Mouse (Mus musculus): ENCODE results near the gene Cd68. TPM values are rescaled to one million over a fixed set of nuclear protein-coding genes. Genes with fewer than 3 reads are reported as not detected.

Gene Cd68
- polyA plus RNA-seq, 1 experiment from 2014 or later: 5.5 TPM

GRCm38 (mm10) chr11:69657462-69657881 lies 8.5 kb downstream of the Cd68 start:
- Histone ChIP-seq H3K4me1 (peaks cover 55% of the 10 kb centered on the region), H3K4me3 (peak overlapping the region; percentile 3; the same call in 1 of the 2 replicates)

GRCm38 (mm10) chr11:69656617-69657461 lies 9.1 kb downstream of the Cd68 start:
- Histone ChIP-seq H3K36me3 (replicated peaks) (peaks cover 84% of the 10 kb centered on the region), H3K9me3 (no peaks in the 10 kb centered on the region), H3K4me1 (peaks cover 53% of the 10 kb centered on the region), H3K4me3 (0 out of 2 replicates have a peak overlapping the region, but pooled peaks have one; percentile 3), H3K27ac (peak overlapping the region; percentile 15; the same call in 1 of the 2 replicates), H3K27me3 (ENCODE audit: poor library complexity, severe bottlenecking) (no peaks in the 10 kb centered on the region)
- peak; percentile 65 for DNase-seq (ENCODE audit: extremely low spot score, low spot score)
- WGBS: 85% methylated on average over 10 of the region's 10 CpGs

More at GRCm38 (mm10) chr11:69657462-69657881, 8.5 kb downstream of the Cd68 start:
- Histone ChIP-seq H3K27me3 (ENCODE audit: poor library complexity, severe bottlenecking) (no peaks in the 10 kb centered on the region), H3K9me3 (no peaks in the 10 kb centered on the region), H3K27ac (no peak overlapping the region), H3K36me3 (replicated peaks) (peaks cover 77% of the 10 kb centered on the region)
- no peak for DNase-seq (ENCODE audit: extremely low spot score, low spot score)
- WGBS: 87% methylated on average over 15 of the region's 15 CpGs

- DNase-seq (ENCODE audit: extremely low spot score, low spot score): no peak
- H3K27ac ChIP-seq: no peak overlapping the region
- H3K36me3 ChIP-seq (replicated peaks): peaks cover 91% of the 10 kb centered on the region
- H3K4me3 ChIP-seq: peak overlapping the region; percentile 29
- H3K4me1 ChIP-seq: peaks cover 45% of the 10 kb centered on the region
- H3K9me3 ChIP-seq: no peaks in the 10 kb centered on the region
- WGBS: 87% methylated on average over 5 of the region's 5 CpGs
- no peaks in the 10 kb centered on the region for H3K27me3 ChIP-seq (ENCODE audit: poor library complexity, severe bottlenecking)
Measured at GRCm38 (mm10) chr11:69656065-69656455, 9.9 kb downstream of the Cd68 start.

- WGBS: 26% methylated on average over 34 of the region's 34 CpGs
- Histone ChIP-seq H3K27ac (peak within 1 kb of the TSS; percentile 56; the same call in 1 of the 2 replicates), H3K4me1 (peaks cover 42% of the 10 kb centered on the region), H3K36me3 (replicated peaks) (peaks cover 97% of the 10 kb centered on the region), H3K9me3 (no peaks in the 10 kb centered on the region), H3K4me3 (peak within 1 kb of the TSS; percentile 29), H3K27me3 (ENCODE audit: poor library complexity, severe bottlenecking) (no peaks in the 10 kb centered on the region)
- peak; percentile 77 for DNase-seq (ENCODE audit: extremely low spot score, low spot score)
Measured at GRCm38 (mm10) chr11:69655264-69656064, 10.5 kb downstream of the Cd68 start, which contains the start of gene Sox15. TSS of gene Sox15 (plus strand) at chr11:69655314.

- H3K27me3 ChIP-seq (ENCODE audit: poor library complexity, severe bottlenecking): no peaks in the 10 kb centered on the region
- peaks cover 42% of the 10 kb centered on the region for H3K4me1 ChIP-seq
- H3K4me3 ChIP-seq: peak overlapping the region; percentile 29
- no peak for DNase-seq (ENCODE audit: extremely low spot score, low spot score)
- WGBS: 50% methylated on average over 9 of the region's 9 CpGs
- 0 out of 2 replicates have a peak overlapping the region, but pooled peaks have one; percentile 56 for H3K27ac ChIP-seq
- no peaks in the 10 kb centered on the region for H3K9me3 ChIP-seq
- H3K36me3 ChIP-seq (replicated peaks): peaks cover 97% of the 10 kb centered on the region
Measured at GRCm38 (mm10) chr11:69654760-69655159, 11.2 kb downstream of the Cd68 start.

- H3K9me3 ChIP-seq: no peaks in the 10 kb centered on the region
- DNase-seq (ENCODE audit: extremely low spot score, low spot score): no peak
- no peaks in the 10 kb centered on the region for H3K27me3 ChIP-seq (ENCODE audit: poor library complexity, severe bottlenecking)
- peaks cover 39% of the 10 kb centered on the region for H3K4me1 ChIP-seq
- peaks cover 97% of the 10 kb centered on the region for H3K36me3 ChIP-seq (replicated peaks)
- 74% methylated on average over 5 of the region's 5 CpGs for WGBS
- 0 out of 2 replicates have a peak overlapping the region, but pooled peaks have one; percentile 3 for H3K27ac ChIP-seq
- no peak overlapping the region for H3K4me3 ChIP-seq
Measured at GRCm38 (mm10) chr11:69653399-69653798, 12.6 kb downstream of the Cd68 start.

GRCm38 (mm10) chr11:69645860-69646259 lies 20.1 kb downstream of the Cd68 start:
- Histone ChIP-seq H3K27ac (no peak overlapping the region), H3K9me3 (no peaks in the 10 kb centered on the region), H3K4me3 (no peak overlapping the region), H3K36me3 (replicated peaks) (peaks cover 99% of the 10 kb centered on the region), H3K27me3 (ENCODE audit: poor library complexity, severe bottlenecking) (no peaks in the 10 kb centered on the region), H3K4me1 (no peaks in the 10 kb centered on the region)
- WGBS: 94% methylated on average over 5 of the region's 5 CpGs
- DNase-seq (ENCODE audit: extremely low spot score, low spot score): no peak

- 91% methylated on average over 3 of the region's 3 CpGs for WGBS
- H3K36me3 ChIP-seq (replicated peaks): peaks cover 51% of the 10 kb centered on the region
Measured at GRCm38 (mm10) chr11:69635471-69635870, 30.5 kb downstream of the Cd68 start.

GRCm38 (mm10) chr11:69633128-69633866 lies 32.7 kb downstream of the Cd68 start:
- Histone ChIP-seq H3K27me3 (ENCODE audit: poor library complexity, severe bottlenecking) (no peaks in the 10 kb centered on the region), H3K4me3 (peak overlapping the region; percentile 99), H3K4me1 (peaks cover 33% of the 10 kb centered on the region), H3K27ac (peak overlapping the region; percentile 99), H3K36me3 (replicated peaks) (peaks cover 30% of the 10 kb centered on the region), H3K9me3 (no peaks in the 10 kb centered on the region)
- no peak for DNase-seq (ENCODE audit: extremely low spot score, low spot score)
- under 1% methylated on average over 49 of the region's 50 CpGs for WGBS

More at GRCm38 (mm10) chr11:69635471-69635870, 30.5 kb downstream of the Cd68 start:
- H3K4me1 ChIP-seq: peaks cover 33% of the 10 kb centered on the region
- no peaks in the 10 kb centered on the region for H3K9me3 ChIP-seq
- H3K27ac ChIP-seq: no peak overlapping the region
- H3K4me3 ChIP-seq: peak overlapping the region; percentile 18; the same call in 1 of the 2 replicates
- H3K27me3 ChIP-seq (ENCODE audit: poor library complexity, severe bottlenecking): no peaks in the 10 kb centered on the region
- DNase-seq (ENCODE audit: extremely low spot score, low spot score): no peak

- peaks cover 22% of the 10 kb centered on the region for H3K36me3 ChIP-seq (replicated peaks)
- H3K4me1 ChIP-seq: peaks cover 33% of the 10 kb centered on the region
- WGBS: under 1% methylated on average over 49 of the region's 56 CpGs
- DNase-seq (ENCODE audit: extremely low spot score, low spot score): peak; percentile 100
- peak within 1 kb of the TSS; percentile 99 for H3K4me3 ChIP-seq
- H3K27me3 ChIP-seq (ENCODE audit: poor library complexity, severe bottlenecking): no peaks in the 10 kb centered on the region
- peak within 1 kb of the TSS; percentile 99 for H3K27ac ChIP-seq
- H3K9me3 ChIP-seq: no peaks in the 10 kb centered on the region
Measured at GRCm38 (mm10) chr11:69632284-69633089, 33.5 kb downstream of the Cd68 start, which contains the start of gene Fxr2. TSS of gene Fxr2 (plus strand) at chr11:69632990.

GRCm38 (mm10) chr11:69629802-69630201 lies 36.2 kb downstream of the Cd68 start:
- Histone ChIP-seq H3K4me3 (no peak overlapping the region; the same call in 1 of the 2 replicates), H3K27me3 (ENCODE audit: poor library complexity, severe bottlenecking) (no peaks in the 10 kb centered on the region), H3K36me3 (replicated peaks) (no peaks in the 10 kb centered on the region; the same call in 1 of the 2 replicates), H3K9me3 (no peaks in the 10 kb centered on the region), H3K27ac (no peak overlapping the region), H3K4me1 (peaks cover 23% of the 10 kb centered on the region)
- WGBS: 70% methylated on average over 1 of the region's 1 CpGs
- no peak for DNase-seq (ENCODE audit: extremely low spot score, low spot score)
